Mouse (Mus musculus): ENCODE results near the gene Rnf17. TPM values are rescaled to one million over a fixed set of nuclear protein-coding genes. Genes with fewer than 3 reads are reported as not detected.

Rnf17 gene
- polyA plus RNA-seq, 2 experiments: 0.97 to 1.1 TPM

- no peak for TF ChIP-seq CTCF (IDR thresholded peaks at IDR 0.05; ENCODE audit: low read depth)
- TF ChIP-seq EP300 (IDR thresholded peaks at IDR 0.05; ENCODE audit: low read depth): no peak
- H3K4me3 ChIP-seq (ENCODE audit: insufficient read depth in 1 of 2, low read depth in 2 of 2, low read length in 2 of 2): no peak overlapping the region
- H3K9ac ChIP-seq (replicated peaks): no peak overlapping the region
- ATAC-seq (ENCODE audit: insufficient read depth) (peak; percentile 28; the same call in 1 of the 2 replicates), DNase-seq (ENCODE audit: low read depth in 3 of 3, low spot score in 3 of 3) (no peak)
- H3K4me1 ChIP-seq (replicated peaks; ENCODE audit: control insufficient read depth in 2 of 2, insufficient read depth in 2 of 2, low read length in 1 of 2): peaks cover 0 to 4% of the 10 kb centered on the region in 2 experiments; a peak in 2 of 4 replicates
- WGBS (ENCODE audit: insufficient replicate concordance): 8% methylated on average over 2 of the region's 2 CpGs
- no peak overlapping the region for H3K4me2 ChIP-seq (ENCODE audit: low read depth)
- no peaks in the 10 kb centered on the region for H3K9me3 ChIP-seq (ENCODE audit: control insufficient read depth, low read length)
- H3K27me3 ChIP-seq (ENCODE audit: control insufficient read depth, insufficient read depth, low read length): no peaks in the 10 kb centered on the region
- H3K36me3 ChIP-seq (replicated peaks; ENCODE audit: control insufficient read depth, insufficient read depth, low read depth): no peaks in the 10 kb centered on the region
- no peak overlapping the region for H3K27ac ChIP-seq
Observed at GRCm38 (mm10) chr14:56393704-56394312, 8.6 kb upstream of the Rnf17 start.

DNA sequence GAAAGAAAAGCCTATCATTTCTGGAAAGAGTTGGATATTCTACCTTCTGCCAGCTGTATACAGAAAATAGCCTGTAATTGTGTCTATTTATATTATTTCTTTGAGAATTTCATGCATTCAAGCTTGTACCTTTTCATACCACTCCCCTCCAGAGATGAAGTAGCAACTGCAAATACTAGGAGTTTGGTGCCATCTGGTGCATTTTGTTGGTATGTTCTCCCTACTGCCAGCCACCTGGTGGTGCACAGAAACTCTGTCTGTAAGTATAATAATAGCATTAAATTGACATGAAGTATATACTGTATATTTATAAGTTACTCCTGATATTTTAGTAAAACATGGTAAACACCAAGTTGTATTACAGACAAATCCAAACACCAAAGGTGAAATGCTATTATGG is 4.4 kb upstream of the Rnf17 start:
- Histone ChIP-seq H3K9me3 (ENCODE audit: control insufficient read depth, low read length) (no peaks in the 10 kb centered on the region), H3K4me2 (ENCODE audit: low read depth) (no peak overlapping the region), H3K36me3 (replicated peaks; ENCODE audit: control insufficient read depth, insufficient read depth, low read depth) (no peaks in the 10 kb centered on the region), H3K4me1 (replicated peaks; ENCODE audit: control insufficient read depth in 2 of 2, insufficient read depth in 2 of 2, low read length in 1 of 2) (peaks cover 0 to 3% of the 10 kb centered on the region in 2 experiments; a peak in 2 of 4 replicates), H3K27me3 (ENCODE audit: control insufficient read depth, insufficient read depth, low read length) (no peaks in the 10 kb centered on the region), H3K4me3 (ENCODE audit: insufficient read depth in 1 of 2, low read depth in 2 of 2, low read length in 2 of 2) (no peak overlapping the region), H3K27ac (no peak overlapping the region), H3K9ac (replicated peaks) (no peak overlapping the region)
- TF ChIP-seq CTCF (IDR thresholded peaks at IDR 0.05; ENCODE audit: low read depth): peak; percentile 49
- no peak for TF ChIP-seq EP300 (IDR thresholded peaks at IDR 0.05; ENCODE audit: low read depth)
- ATAC-seq (ENCODE audit: insufficient read depth) (no peak), DNase-seq (ENCODE audit: low read depth in 3 of 3, low spot score in 3 of 3) (no peak)

DNA sequence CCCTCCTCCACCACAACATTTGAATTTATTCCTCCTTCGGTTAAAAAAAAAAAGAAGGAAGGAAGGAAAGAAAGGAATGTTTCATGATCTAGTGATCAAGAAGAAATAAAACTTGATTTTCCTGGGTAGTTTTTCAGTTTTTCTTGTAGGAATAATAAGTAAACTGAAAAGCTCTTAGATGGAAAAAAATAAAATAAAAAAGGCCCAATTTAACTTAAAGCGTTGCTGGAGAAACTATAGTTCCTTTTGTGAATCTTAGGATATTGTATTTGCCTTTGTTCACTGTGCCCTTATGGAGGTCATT is 643 bp downstream of the Rnf17 start:
- Histone ChIP-seq H3K4me2 (ENCODE audit: low read depth) (peak overlapping the region; percentile 48; the same call in 1 of the 2 replicates), H3K27ac (no peak overlapping the region), H3K36me3 (replicated peaks; ENCODE audit: control insufficient read depth, insufficient read depth, low read depth) (no peaks in the 10 kb centered on the region), H3K9me3 (ENCODE audit: control insufficient read depth, low read length) (no peaks in the 10 kb centered on the region), H3K9ac (replicated peaks) (no peak overlapping the region), H3K4me1 (replicated peaks; ENCODE audit: control insufficient read depth in 2 of 2, insufficient read depth in 2 of 2, low read length in 1 of 2) (no peaks in the 10 kb centered on the region), H3K27me3 (ENCODE audit: control insufficient read depth, insufficient read depth, low read length) (no peaks in the 10 kb centered on the region), H3K4me3 (ENCODE audit: insufficient read depth in 1 of 2, low read depth in 2 of 2, low read length in 2 of 2) (peak overlapping the region in 1 of 2 experiments; percentile 27; a peak in 2 of 4 replicates)
- DNase-seq (ENCODE audit: low read depth in 3 of 3, low spot score in 3 of 3): no peak
- WGBS (ENCODE audit: insufficient replicate concordance): 63% methylated on average over 2 of the region's 2 CpGs
- no peak for ATAC-seq (ENCODE audit: insufficient read depth)
- TF ChIP-seq CTCF (IDR thresholded peaks at IDR 0.05; ENCODE audit: low read depth): no peak

GRCm38 (mm10) chr14:56462090-56462489 is 59.7 kb downstream of the Rnf17 start:
- ATAC-seq (ENCODE audit: insufficient read depth) (no peak), DNase-seq (ENCODE audit: low read depth in 3 of 3, low spot score in 3 of 3) (no peak)
- no peak overlapping the region for H3K4me2 ChIP-seq (ENCODE audit: low read depth)
- WGBS (ENCODE audit: insufficient replicate concordance): 33% methylated on average over 2 of the region's 2 CpGs
- no peak overlapping the region for H3K27ac ChIP-seq
- H3K4me1 ChIP-seq (replicated peaks; ENCODE audit: control insufficient read depth in 2 of 2, insufficient read depth in 2 of 2, low read length in 1 of 2): peaks cover 3 to 4% of the 10 kb centered on the region in 2 experiments; a peak in 2 of 4 replicates
- H3K27me3 ChIP-seq (ENCODE audit: control insufficient read depth, insufficient read depth, low read length): no peaks in the 10 kb centered on the region
- no peak overlapping the region for H3K4me3 ChIP-seq (ENCODE audit: insufficient read depth in 1 of 2, low read depth in 2 of 2, low read length in 2 of 2)
- no peaks in the 10 kb centered on the region for H3K9me3 ChIP-seq (ENCODE audit: control insufficient read depth, low read length)
- H3K36me3 ChIP-seq (replicated peaks; ENCODE audit: control insufficient read depth, insufficient read depth, low read depth): no peaks in the 10 kb centered on the region
- TF ChIP-seq EP300 (IDR thresholded peaks at IDR 0.05; ENCODE audit: low read depth): no peak
- no peak for TF ChIP-seq CTCF (IDR thresholded peaks at IDR 0.05; ENCODE audit: low read depth)
- H3K9ac ChIP-seq (replicated peaks): no peak overlapping the region

DNA sequence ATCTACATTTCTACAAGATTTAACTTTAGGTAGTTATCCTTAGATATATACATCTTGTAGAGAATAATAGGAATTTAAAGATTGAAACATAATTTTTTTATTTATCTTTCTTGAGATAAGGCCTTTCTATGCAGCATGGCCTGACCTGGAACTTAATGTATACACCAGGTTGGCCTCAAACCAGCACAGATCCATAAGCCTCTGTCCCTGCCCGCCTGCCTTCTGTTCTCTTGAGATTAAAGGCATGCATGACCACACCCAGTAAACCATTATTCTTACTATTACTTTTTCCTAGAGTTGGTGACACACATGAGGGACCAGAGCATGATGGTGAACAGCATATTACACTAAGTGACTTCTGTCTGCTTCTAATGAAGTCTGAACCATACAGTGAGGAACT is 60.3 kb downstream of the Rnf17 start:
- no peak overlapping the region for H3K27ac ChIP-seq
- peak in 2 of 3 experiments; percentile 23 to 27 for DNase-seq (ENCODE audit: low read depth in 3 of 3, low spot score in 3 of 3)
- H3K4me1 ChIP-seq (replicated peaks; ENCODE audit: control insufficient read depth in 2 of 2, insufficient read depth in 2 of 2, low read length in 1 of 2): peaks cover 3 to 4% of the 10 kb centered on the region in 2 experiments; a peak in 2 of 4 replicates
- no peaks in the 10 kb centered on the region for H3K9me3 ChIP-seq (ENCODE audit: control insufficient read depth, low read length)
- no peak overlapping the region for H3K9ac ChIP-seq (replicated peaks)
- peak; percentile 62; the same call in 1 of the 2 replicates for ATAC-seq (ENCODE audit: insufficient read depth)
- no peaks in the 10 kb centered on the region for H3K27me3 ChIP-seq (ENCODE audit: control insufficient read depth, insufficient read depth, low read length)
- H3K36me3 ChIP-seq (replicated peaks; ENCODE audit: control insufficient read depth, insufficient read depth, low read depth): no peaks in the 10 kb centered on the region
- 26% methylated on average over 1 of the region's 1 CpGs for WGBS (ENCODE audit: insufficient replicate concordance)
- H3K4me3 ChIP-seq (ENCODE audit: insufficient read depth in 1 of 2, low read depth in 2 of 2, low read length in 2 of 2): no peak overlapping the region
- no peak overlapping the region for H3K4me2 ChIP-seq (ENCODE audit: low read depth)
- 0 out of 2 replicates have a peak, but pooled peaks have one; percentile 23 for TF ChIP-seq EP300 (IDR thresholded peaks at IDR 0.05; ENCODE audit: low read depth)
- TF ChIP-seq CTCF (IDR thresholded peaks at IDR 0.05; ENCODE audit: low read depth): no peak
